Mouse (Mus musculus) thymus, adult 2 months (tissue): Measurements from ENCODE around the gene Slc31a2. TPM values are rescaled to one million over a fixed set of nuclear protein-coding genes. Genes with fewer than 3 reads are reported as not detected.

Experiments used
- DNase-seq: peaks from one replicate; pipeline ENCODE4 v3.0.0; 2021
- H3K27ac ChIP-seq: fragments of 200-500 bp; 2 replicates; pipeline ENCODE4 v1.5.1; 2012; ENCODE audit warnings: low read length, control low read depth; ENCODE audit not compliant: control insufficient read depth, insufficient read depth
- H3K27me3 ChIP-seq: fragments of 200-500 bp; 2 replicates; pipeline ENCODE4 v1.6.1; 2012; ENCODE audit warnings: mild to moderate bottlenecking, low read length, moderate library complexity, mixed read lengths; ENCODE audit not compliant: control insufficient read depth, insufficient read depth
- H3K36me3 ChIP-seq: fragments of 200-500 bp; 2 replicates; pipeline ENCODE4 v1.6.1; 2012; ENCODE audit warnings: mild to moderate bottlenecking, low read length, moderate library complexity; ENCODE audit not compliant: control insufficient read depth, insufficient read depth
- H3K4me1 ChIP-seq: fragments of 200-500 bp; replicated peaks from 2 replicates; pipeline ENCODE4 v1.6.1; 2012; ENCODE audit warnings: low read length; ENCODE audit not compliant: control insufficient read depth, insufficient read depth
- H3K4me3 ChIP-seq: fragments of 200-500 bp; 2 replicates; pipeline ENCODE4 v1.5.1; 2012; ENCODE audit warnings: mild to moderate bottlenecking, low read length, control low read depth, moderate library complexity; ENCODE audit not compliant: control insufficient read depth, insufficient read depth
- CTCF ChIP-seq: fragments of 200-500 bp; IDR thresholded peaks from 2 replicates; pipeline ENCODE4 v1.5.1; 2012; ENCODE audit warnings: mild to moderate bottlenecking, control low read depth, low read length, moderate library complexity, borderline replicate concordance; ENCODE audit not compliant: control insufficient read depth, poor library complexity, insufficient read depth; ENCODE audit errors: extremely low read depth
- POLR2A ChIP-seq: fragments of 200-500 bp; IDR thresholded peaks from 2 replicates; pipeline ENCODE4 v1.6.1; 2012; ENCODE audit warnings: mild to moderate bottlenecking, low read length, control low read depth, moderate library complexity; ENCODE audit not compliant: control insufficient read depth, poor library complexity, insufficient read depth; ENCODE audit errors: extremely low read depth
- WGBS: fragments of 180-500 bp; shearing (Covaris S2); methylation state at CpG from one replicate; pipeline ENCODE4 v1.1.7; 2018; 5-methylcytosine and 5-hydroxymethylcytosine counted together
- polyA plus RNA-seq: library from polyadenylated mRNA; depleted of rRNA; stranded (reverse); fragments of >200 nt; gene quantifications from 2 replicates; pipeline ENCODE4 v1.2.3, GENCODE M21; 2012

The Slc31a2 gene
- polyA plus RNA-seq, 1 experiment: 21.6 TPM

GRCm38 (mm10) chr4:62289226-62289625 is 26.9 kb downstream of the Slc31a2 start:
- no peak for DNase-seq
- Histone ChIP-seq H3K36me3 (no peaks in the 10 kb centered on the region), H3K27ac (no peak overlapping the region), H3K4me1 (peaks cover 6% of the 10 kb centered on the region), H3K4me3 (no peak overlapping the region), H3K27me3 (no peaks in the 10 kb centered on the region)
- 92% methylated on average over 7 of the region's 7 CpGs for WGBS
- TF ChIP-seq CTCF (no peak), POLR2A (no peak)

GRCm38 (mm10) chr4:62290816-62291505 is 28.6 kb downstream of the Slc31a2 start:
- Histone ChIP-seq H3K27me3 (no peaks in the 10 kb centered on the region), H3K27ac (no peak overlapping the region), H3K4me3 (no peak overlapping the region), H3K4me1 (peaks cover 6% of the 10 kb centered on the region), H3K36me3 (no peaks in the 10 kb centered on the region)
- no peak for TF ChIP-seq CTCF
- no peak for TF ChIP-seq POLR2A
- WGBS: 89% methylated on average over 9 of the region's 9 CpGs
- DNase-seq: no peak

DNA sequence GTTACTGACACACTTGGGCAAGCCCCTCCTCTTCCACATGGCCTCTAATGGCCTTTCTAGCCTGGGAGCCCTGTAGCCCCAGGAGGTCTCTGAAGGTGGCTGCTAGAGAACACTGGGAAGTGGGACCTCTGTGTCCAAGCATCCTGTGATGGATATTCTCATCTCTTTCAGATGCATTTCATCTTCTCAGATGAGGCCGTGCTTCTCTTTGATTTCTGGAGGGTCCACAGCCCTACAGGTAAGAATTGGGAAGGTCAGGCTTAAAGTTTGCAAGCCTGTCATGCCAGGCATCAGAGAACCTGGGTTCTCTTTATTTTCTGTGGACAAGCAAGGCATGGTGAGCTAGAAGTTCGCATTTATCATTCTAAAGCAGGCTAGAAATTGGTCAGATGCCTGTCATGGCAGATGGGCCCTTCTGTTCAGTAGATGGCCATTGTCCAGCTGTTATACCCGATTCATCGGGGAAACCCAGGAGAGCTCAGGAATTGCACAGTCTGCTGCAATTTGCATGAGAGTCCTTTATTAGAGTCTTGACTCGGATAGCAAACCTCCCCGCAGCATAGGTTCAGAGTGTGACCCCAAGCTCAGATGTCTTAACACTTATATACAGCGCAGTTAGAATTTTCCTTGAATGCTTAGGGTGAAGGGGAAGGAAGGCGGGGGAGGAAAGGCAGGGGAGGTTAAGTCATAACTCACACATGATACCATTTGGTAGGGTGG is 30.3 kb downstream of the Slc31a2 start:
- DNase-seq: no peak

GRCm38 (mm10) chr4:62293219-62293861 is 31.0 kb downstream of the Slc31a2 start:
- no peak for TF ChIP-seq CTCF
- TF ChIP-seq POLR2A: no peak
- Histone ChIP-seq H3K36me3 (peaks cover 5% of the 10 kb centered on the region; the same call in 1 of the 2 replicates), H3K4me1 (no peaks in the 10 kb centered on the region), H3K27me3 (no peaks in the 10 kb centered on the region), H3K4me3 (no peak overlapping the region), H3K27ac (no peak overlapping the region)
- 96% methylated on average over 10 of the region's 10 CpGs for WGBS
- no peak for DNase-seq

More for the DNA sequence above, 30.3 kb downstream of the Slc31a2 start:
- no peaks in the 10 kb centered on the region for H3K27me3 ChIP-seq
- 0 out of 2 replicates have a peak, but pooled peaks cover 5% of the 10 kb centered on the region for H3K36me3 ChIP-seq
- no peak overlapping the region for H3K4me3 ChIP-seq
- no peak for TF ChIP-seq CTCF
- no peak for TF ChIP-seq POLR2A
- no peak overlapping the region for H3K27ac ChIP-seq
- H3K4me1 ChIP-seq: peaks cover 1% of the 10 kb centered on the region
- WGBS: 96% methylated on average over 8 of the region's 8 CpGs

DNA sequence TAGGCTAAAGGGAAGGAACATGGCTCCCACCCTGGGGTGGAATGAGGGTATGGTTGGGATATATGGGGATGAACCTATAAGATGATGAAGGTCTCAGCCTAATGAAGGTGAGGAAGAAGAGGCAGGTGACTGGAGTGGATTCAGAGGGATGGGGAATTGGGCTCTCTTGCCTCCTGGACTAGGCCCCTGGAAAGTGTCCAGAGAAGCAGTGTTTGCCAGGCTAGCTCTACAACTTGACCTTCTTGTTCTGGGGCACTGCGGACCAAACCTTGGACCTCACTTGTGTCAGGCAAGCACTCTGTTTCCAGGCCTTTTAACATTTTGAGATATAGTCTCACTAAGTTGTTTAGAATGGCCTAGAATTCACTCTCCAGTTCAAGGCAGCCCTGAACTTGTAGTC is 32.4 kb downstream of the Slc31a2 start:
- no peak overlapping the region for H3K4me3 ChIP-seq
- no peaks in the 10 kb centered on the region for H3K27me3 ChIP-seq
- no peak for TF ChIP-seq CTCF
- no peak for TF ChIP-seq POLR2A
- H3K27ac ChIP-seq: no peak overlapping the region
- DNase-seq: no peak
- no peaks in the 10 kb centered on the region for H3K4me1 ChIP-seq
- WGBS: 92% methylated on average over 1 of the region's 1 CpGs
- peaks cover 9% of the 10 kb centered on the region; the same call in 1 of the 2 replicates for H3K36me3 ChIP-seq

- Histone ChIP-seq H3K27ac (no peak overlapping the region), H3K27me3 (no peaks in the 10 kb centered on the region), H3K4me3 (no peak overlapping the region), H3K36me3 (peaks cover 24% of the 10 kb centered on the region), H3K4me1 (no peaks in the 10 kb centered on the region)
- DNase-seq: no peak
- TF ChIP-seq CTCF (no peak), POLR2A (no peak)
- 91% methylated on average over 3 of the region's 3 CpGs for WGBS
Observed at GRCm38 (mm10) chr4:62297280-62298130, 35.1 kb downstream of the Slc31a2 start.
